Mouse (Mus musculus): ENCODE measurements around the gene AI837181.
A peak's percentile ranks its signal among the peaks of the same experiment; 100 is the strongest.

The AI837181 gene

DNA sequence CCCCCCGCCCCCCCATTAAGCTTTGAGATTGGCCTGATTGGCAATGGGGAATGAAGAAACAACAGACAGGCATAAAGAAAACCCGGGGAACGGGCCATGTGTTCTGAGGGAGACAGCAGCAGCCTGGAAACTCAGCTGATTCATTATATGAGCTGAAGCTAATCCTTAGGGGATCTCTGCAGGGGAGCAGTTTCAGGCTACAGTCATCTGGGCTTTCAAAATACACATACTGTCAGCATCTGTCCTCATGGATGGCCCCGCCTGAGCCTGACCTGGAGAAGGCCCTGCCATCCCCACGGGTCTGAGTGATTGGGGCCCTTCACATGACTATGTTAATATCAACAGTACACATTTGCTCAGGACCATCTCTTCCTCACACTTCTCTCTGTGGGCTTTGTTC is 46.9 kb downstream of the AI837181 start:
- no peak for DNase-seq (ENCODE audit: low read depth, low spot score)

DNA sequence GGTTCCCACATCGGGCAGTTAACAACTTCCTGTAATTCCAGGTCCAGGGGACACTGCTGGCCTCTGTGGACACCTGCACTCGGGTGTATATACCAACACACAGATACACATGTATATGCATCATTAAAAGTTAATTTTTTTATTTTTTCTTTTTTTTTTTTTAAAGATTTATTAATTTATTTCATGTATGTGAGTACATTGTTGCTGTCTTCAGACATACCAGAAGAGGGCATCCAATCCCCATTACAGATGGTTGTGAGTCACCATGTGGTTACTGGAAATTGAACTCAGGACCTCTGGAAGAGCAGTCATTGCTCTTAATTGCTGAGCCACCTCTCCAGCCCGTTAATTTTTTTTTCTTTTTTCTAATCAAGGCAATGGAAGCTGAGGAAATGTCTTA is 47.9 kb downstream of the AI837181 start:
- DNase-seq (ENCODE audit: low read depth, low spot score): no peak

DNA sequence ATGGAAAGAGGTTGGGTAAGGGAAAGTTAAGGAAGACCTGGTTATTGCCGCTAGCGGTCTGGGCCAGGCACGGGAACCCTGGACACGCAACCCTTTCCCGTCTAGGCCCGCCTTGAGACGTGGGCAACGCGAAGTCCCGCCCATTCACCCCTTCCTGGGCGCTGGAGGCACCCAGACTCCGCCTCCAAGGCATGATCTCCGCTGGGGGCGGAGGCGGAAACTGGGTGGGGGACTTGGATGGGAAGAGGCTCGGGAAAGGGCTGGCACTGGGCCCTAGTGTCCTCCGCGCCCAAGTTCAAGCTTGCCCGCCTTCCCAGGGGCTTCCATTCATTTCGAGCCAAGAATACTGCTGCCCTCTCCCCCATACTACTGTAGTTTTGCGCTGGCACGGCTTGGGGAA is 48.8 kb downstream of the AI837181 start, which contains the start of gene Efemp2:
Efemp2 (plus strand) TSS at position 235 of the 400 bp plus-strand sequence.
- DNase-seq (ENCODE audit: low read depth, low spot score): peak; percentile 47

DNA sequence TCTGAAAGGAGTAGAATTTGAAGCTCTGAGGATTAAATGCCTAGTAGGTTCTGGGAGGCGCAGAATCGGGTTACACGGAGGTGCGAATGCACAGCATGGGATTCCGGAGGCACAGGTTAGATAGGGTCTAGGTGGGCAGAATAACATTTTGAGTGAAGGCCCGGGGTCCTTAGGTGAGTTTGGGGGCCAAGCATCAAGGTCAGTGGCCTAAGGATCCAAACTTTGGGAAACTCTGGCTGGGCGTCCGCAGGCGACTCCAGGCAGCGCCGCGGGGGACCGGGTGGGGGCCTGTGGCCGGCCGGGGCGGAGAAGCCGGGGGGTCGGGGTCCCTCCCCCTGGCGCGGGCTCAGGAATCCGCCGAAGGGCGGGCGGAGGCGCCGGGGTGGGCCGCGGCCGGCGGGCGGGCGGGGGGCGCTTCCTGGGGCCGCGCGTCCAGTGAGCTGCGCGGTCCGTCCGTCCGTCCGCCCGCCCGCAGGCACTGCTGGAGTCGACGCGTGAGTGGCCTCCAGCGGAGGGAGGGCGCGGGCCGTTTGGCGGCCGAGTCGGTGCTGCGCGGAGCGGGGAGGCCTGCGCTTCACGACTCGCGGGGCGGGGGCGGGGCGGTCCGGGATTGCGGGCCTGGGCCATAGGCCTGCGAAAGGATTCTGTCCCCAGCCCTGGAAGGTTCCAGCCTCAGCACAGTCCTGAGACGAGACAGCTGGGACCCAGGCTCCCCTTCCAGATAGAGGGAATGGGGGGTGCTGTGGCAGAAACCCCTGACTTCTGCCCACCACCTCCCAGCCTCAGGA is 49.5 kb downstream of the AI837181 start:
- no peak for DNase-seq (ENCODE audit: low read depth, low spot score)

DNA sequence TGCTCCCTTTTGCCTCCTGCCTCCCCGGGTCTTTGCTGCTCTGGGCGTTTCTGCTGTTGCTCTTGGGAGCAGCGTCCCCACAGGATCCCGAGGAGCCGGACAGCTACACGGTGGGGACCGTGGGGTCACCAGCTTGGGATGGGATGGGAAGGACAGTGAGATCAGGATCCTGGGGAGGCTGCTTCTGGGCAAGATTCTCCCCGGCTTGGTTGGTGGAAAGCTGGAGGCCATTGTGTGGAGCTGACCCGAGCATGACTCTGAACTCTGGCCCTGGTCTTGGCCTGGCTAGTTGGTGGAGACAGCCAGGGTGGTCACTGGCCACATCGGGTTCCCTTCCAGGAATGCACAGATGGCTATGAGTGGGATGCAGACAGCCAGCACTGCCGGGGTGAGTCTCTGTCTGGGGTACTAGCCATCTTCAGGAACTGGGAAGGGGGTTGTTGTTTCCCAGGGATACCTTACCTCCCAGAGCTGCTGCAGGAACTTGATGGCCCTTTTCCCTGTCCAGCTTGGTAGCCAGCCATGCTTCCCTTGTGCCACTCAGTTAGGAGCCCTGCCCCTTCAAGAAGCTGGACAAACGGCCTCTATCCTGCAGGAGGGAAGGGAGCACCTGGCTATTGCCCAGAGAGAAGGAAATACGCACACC is 50.2 kb downstream of the AI837181 start:
- DNase-seq (ENCODE audit: low read depth, low spot score): no peak

All from retina, postnatal 7 days (tissue).